Mouse (Mus musculus): Measurements from ENCODE around the gene Cd80. TPM values are rescaled to one million over a fixed set of nuclear protein-coding genes. Genes with fewer than 3 reads are reported as not detected.
"Not testable (repeated sequence)": the region's sequence is repeated elsewhere in the genome, so short reads cannot be mapped to it uniquely, and the experiment has no call there.

Cd80 gene
- polyA plus RNA-seq, 1 experiment from 2014 or later, result 0.21 TPM

GRCm38 (mm10) chr16:38443721-38444464 is 11.5 kb upstream of the Cd80 start:
- H3K9ac ChIP-seq (ENCODE audit: low read length), result no peak overlapping the region
- ATAC-seq (ENCODE audit: insufficient number of reproducible peaks, low FRiP score, low TSS enrichment, low read depth) (no peak), DNase-seq (ENCODE audit: low spot score) (no peak)
- no peaks in the 10 kb centered on the region for H3K4me1 ChIP-seq (ENCODE audit: control insufficient read depth, insufficient read depth, low read length)
- peaks cover 26% of the 10 kb centered on the region for H3K36me3 ChIP-seq (ENCODE audit: control insufficient read depth, insufficient read depth, low read length)
- H3K27ac ChIP-seq (replicated peaks; ENCODE audit: low read depth, low read length), result no peak overlapping the region
- no peaks in the 10 kb centered on the region for H3K27me3 ChIP-seq (ENCODE audit: control insufficient read depth, insufficient read depth, low read length)
- WGBS, result 97% methylated on average over 7 of the region's 7 CpGs
- no peak overlapping the region for H3K4me2 ChIP-seq (ENCODE audit: low read depth, severe bottlenecking)
- H3K9me3 ChIP-seq (ENCODE audit: control insufficient read depth, low read length), result no peaks in the 10 kb centered on the region
- H3K4me3 ChIP-seq (ENCODE audit: low read depth, low read length), result no peak overlapping the region

DNA sequence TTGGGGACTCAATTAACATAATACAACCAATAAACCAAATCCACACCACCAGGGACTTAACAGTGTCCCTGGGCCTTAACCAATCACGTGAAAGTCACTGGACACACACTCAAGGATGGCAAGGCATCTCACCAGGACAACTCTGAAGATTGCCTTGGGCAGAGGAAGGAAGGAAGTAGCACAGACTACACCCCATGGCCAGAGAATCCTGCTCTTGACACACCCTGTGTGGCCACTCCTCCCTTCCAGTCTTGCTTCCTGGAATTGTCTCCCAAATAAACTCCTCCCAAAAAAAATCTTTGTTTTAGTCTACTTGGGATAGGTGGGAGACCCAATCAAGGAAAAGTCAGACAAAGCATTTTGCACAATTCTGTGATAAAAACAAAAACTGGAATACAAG is 10.3 kb upstream of the Cd80 start:
- Histone ChIP-seq H3K9me3 (ENCODE audit: control insufficient read depth, low read length) (no peaks in the 10 kb centered on the region), H3K36me3 (ENCODE audit: control insufficient read depth, insufficient read depth, low read length) (peaks cover 29% of the 10 kb centered on the region)
- WGBS, result 88% methylated on average over 1 of the region's 1 CpGs

DNA sequence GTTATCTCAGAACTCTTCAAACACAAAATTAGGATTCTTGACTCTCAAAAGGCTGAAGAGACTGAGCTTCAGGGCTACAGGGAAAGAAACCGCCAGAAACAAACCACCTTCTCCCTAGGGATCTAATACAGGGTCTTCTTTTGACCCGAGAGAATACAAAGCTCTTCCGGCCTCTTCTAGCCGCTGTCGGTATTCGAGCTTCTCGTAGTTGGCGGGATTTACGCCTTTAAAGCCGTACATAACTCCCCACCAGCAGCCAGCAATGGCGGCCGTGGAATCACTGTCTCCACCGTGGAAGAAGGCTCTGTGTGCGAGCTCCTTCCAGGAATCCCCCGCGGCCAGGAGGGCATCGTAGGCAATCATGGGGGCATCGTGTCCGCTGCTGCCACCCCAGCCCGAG is 9.8 kb upstream of the Cd80 start:
- no peak overlapping the region for H3K27ac ChIP-seq (replicated peaks; ENCODE audit: low read depth, low read length)
- H3K36me3 ChIP-seq (ENCODE audit: control insufficient read depth, insufficient read depth, low read length), result peaks cover 30% of the 10 kb centered on the region
- no peak for ATAC-seq (ENCODE audit: insufficient number of reproducible peaks, low FRiP score, low TSS enrichment, low read depth)
- H3K4me2 ChIP-seq (ENCODE audit: low read depth, severe bottlenecking), result no peak overlapping the region
- 96% methylated on average over 20 of the region's 20 CpGs for WGBS
- no peaks in the 10 kb centered on the region for H3K9me3 ChIP-seq (ENCODE audit: control insufficient read depth, low read length)
- H3K4me3 ChIP-seq (ENCODE audit: low read depth, low read length), result no peak overlapping the region
- H3K4me1 ChIP-seq (ENCODE audit: control insufficient read depth, insufficient read depth, low read length), result no peaks in the 10 kb centered on the region
- no peak for DNase-seq (ENCODE audit: low spot score)
- H3K9ac ChIP-seq (ENCODE audit: low read length), result no peak overlapping the region
- H3K27me3 ChIP-seq (ENCODE audit: control insufficient read depth, insufficient read depth, low read length), result no peaks in the 10 kb centered on the region

More for the DNA sequence above, 10.3 kb upstream of the Cd80 start:
- no peak for DNase-seq (ENCODE audit: low spot score)
- no peaks in the 10 kb centered on the region for H3K4me1 ChIP-seq (ENCODE audit: control insufficient read depth, insufficient read depth, low read length)
- no peak for ATAC-seq (ENCODE audit: insufficient number of reproducible peaks, low FRiP score, low TSS enrichment, low read depth)
- H3K4me2 ChIP-seq (ENCODE audit: low read depth, severe bottlenecking), result no peak overlapping the region
- H3K27me3 ChIP-seq (ENCODE audit: control insufficient read depth, insufficient read depth, low read length), result no peaks in the 10 kb centered on the region
- H3K4me3 ChIP-seq (ENCODE audit: low read depth, low read length), result no peak overlapping the region
- H3K27ac ChIP-seq (replicated peaks; ENCODE audit: low read depth, low read length), result no peak overlapping the region
- H3K9ac ChIP-seq (ENCODE audit: low read length), result no peak overlapping the region

GRCm38 (mm10) chr16:38446141-38446540 is 9.2 kb upstream of the Cd80 start:
- H3K4me2 ChIP-seq (ENCODE audit: low read depth, severe bottlenecking); ATAC-seq (ENCODE audit: insufficient number of reproducible peaks, low FRiP score, low TSS enrichment, low read depth); H3K9ac ChIP-seq (ENCODE audit: low read length); H3K4me3 ChIP-seq (ENCODE audit: low read depth, low read length); H3K27ac ChIP-seq (replicated peaks; ENCODE audit: low read depth, low read length); H3K9me3 ChIP-seq (ENCODE audit: control insufficient read depth, low read length); DNase-seq (ENCODE audit: low spot score); H3K4me1 ChIP-seq (ENCODE audit: control insufficient read depth, insufficient read depth, low read length); H3K27me3 ChIP-seq (ENCODE audit: control insufficient read depth, insufficient read depth, low read length): not testable (repeated sequence)
- peaks cover 30% of the 10 kb centered on the region for H3K36me3 ChIP-seq (ENCODE audit: control insufficient read depth, insufficient read depth, low read length)
- WGBS, result 96% methylated on average over 2 of the region's 2 CpGs

DNA sequence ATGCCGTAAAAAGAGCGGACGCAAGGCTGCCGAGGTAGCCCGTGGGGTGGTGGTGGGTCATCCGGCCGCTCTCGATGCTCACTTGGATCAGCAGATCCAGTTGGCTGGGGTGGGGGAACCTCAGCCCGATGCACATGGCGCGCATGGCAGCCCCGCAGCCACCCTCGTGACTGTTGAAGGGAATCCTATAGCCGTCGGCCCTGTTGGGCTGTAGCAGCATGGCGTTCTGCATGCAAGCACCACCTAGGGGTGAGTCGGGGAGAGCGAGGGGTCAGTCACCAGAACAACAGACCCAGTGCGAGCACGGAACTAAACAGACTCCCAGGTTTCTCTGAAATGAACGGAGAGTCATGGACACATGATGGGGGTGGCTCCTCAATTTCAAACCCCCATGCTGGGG is 8.0 kb upstream of the Cd80 start:
- DNase-seq (ENCODE audit: low spot score), result no peak
- Histone ChIP-seq H3K27ac (replicated peaks; ENCODE audit: low read depth, low read length) (no peak overlapping the region), H3K4me3 (ENCODE audit: low read depth, low read length) (no peak overlapping the region), H3K27me3 (ENCODE audit: control insufficient read depth, insufficient read depth, low read length) (no peaks in the 10 kb centered on the region), H3K36me3 (ENCODE audit: control insufficient read depth, insufficient read depth, low read length) (peaks cover 30% of the 10 kb centered on the region), H3K9ac (ENCODE audit: low read length) (no peak overlapping the region), H3K4me1 (ENCODE audit: control insufficient read depth, insufficient read depth, low read length) (no peaks in the 10 kb centered on the region; the same call in 1 of the 2 replicates), H3K9me3 (ENCODE audit: control insufficient read depth, low read length) (no peaks in the 10 kb centered on the region), H3K4me2 (ENCODE audit: low read depth, severe bottlenecking) (no peak overlapping the region)
- WGBS, result 91% methylated on average over 21 of the region's 21 CpGs
- ATAC-seq (ENCODE audit: insufficient number of reproducible peaks, low FRiP score, low TSS enrichment, low read depth), result no peak

- DNase-seq (ENCODE audit: low spot score) (no peak), ATAC-seq (ENCODE audit: insufficient number of reproducible peaks, low FRiP score, low TSS enrichment, low read depth) (no peak)
- Histone ChIP-seq H3K27ac (replicated peaks; ENCODE audit: low read depth, low read length) (no peak overlapping the region), H3K4me1 (ENCODE audit: control insufficient read depth, insufficient read depth, low read length) (peaks cover 3% of the 10 kb centered on the region; the same call in 1 of the 2 replicates), H3K9ac (ENCODE audit: low read length) (no peak overlapping the region), H3K36me3 (ENCODE audit: control insufficient read depth, insufficient read depth, low read length) (peaks cover 27% of the 10 kb centered on the region), H3K4me2 (ENCODE audit: low read depth, severe bottlenecking) (no peak overlapping the region), H3K9me3 (ENCODE audit: control insufficient read depth, low read length) (no peaks in the 10 kb centered on the region), H3K4me3 (ENCODE audit: low read depth, low read length) (no peak overlapping the region), H3K27me3 (ENCODE audit: control insufficient read depth, insufficient read depth, low read length) (no peaks in the 10 kb centered on the region)
- WGBS, result 85% methylated on average over 12 of the region's 12 CpGs
These were observed 6.9 kb upstream of the Cd80 start for GRCm38 (mm10) chr16:38448458-38448857.

- Histone ChIP-seq H3K4me2 (ENCODE audit: low read depth, severe bottlenecking) (no peak overlapping the region), H3K27me3 (ENCODE audit: control insufficient read depth, insufficient read depth, low read length) (no peaks in the 10 kb centered on the region), H3K4me1 (ENCODE audit: control insufficient read depth, insufficient read depth, low read length) (peaks cover 3% of the 10 kb centered on the region; the same call in 1 of the 2 replicates), H3K27ac (replicated peaks; ENCODE audit: low read depth, low read length) (no peak overlapping the region), H3K36me3 (ENCODE audit: control insufficient read depth, insufficient read depth, low read length) (peaks cover 16% of the 10 kb centered on the region), H3K4me3 (ENCODE audit: low read depth, low read length) (no peak overlapping the region), H3K9ac (ENCODE audit: low read length) (no peak overlapping the region), H3K9me3 (ENCODE audit: control insufficient read depth, low read length) (no peaks in the 10 kb centered on the region)
- DNase-seq (ENCODE audit: low spot score), result no peak
- WGBS, result 90% methylated on average over 7 of the region's 7 CpGs
- no peak for ATAC-seq (ENCODE audit: insufficient number of reproducible peaks, low FRiP score, low TSS enrichment, low read depth)
These were observed 4.7 kb upstream of the Cd80 start for GRCm38 (mm10) chr16:38450707-38451106.

- Histone ChIP-seq H3K27ac (replicated peaks; ENCODE audit: low read depth, low read length) (peak overlapping the region; percentile 75), H3K9me3 (ENCODE audit: control insufficient read depth, low read length) (no peaks in the 10 kb centered on the region), H3K4me2 (ENCODE audit: low read depth, severe bottlenecking) (peak overlapping the region; percentile 66), H3K27me3 (ENCODE audit: control insufficient read depth, insufficient read depth, low read length) (no peaks in the 10 kb centered on the region), H3K4me1 (ENCODE audit: control insufficient read depth, insufficient read depth, low read length) (peaks cover 3% of the 10 kb centered on the region; the same call in 1 of the 2 replicates), H3K36me3 (ENCODE audit: control insufficient read depth, insufficient read depth, low read length) (peaks cover 13% of the 10 kb centered on the region), H3K9ac (ENCODE audit: low read length) (peak overlapping the region; percentile 86), H3K4me3 (ENCODE audit: low read depth, low read length) (peak overlapping the region; percentile 77)
- ATAC-seq (ENCODE audit: insufficient number of reproducible peaks, low FRiP score, low TSS enrichment, low read depth), result peak; percentile 51; the same call in 1 of the 2 replicates
- WGBS, result 40% methylated on average over 12 of the region's 12 CpGs
- DNase-seq (ENCODE audit: low spot score), result peak; percentile 55
These were observed 3.7 kb upstream of the Cd80 start for GRCm38 (mm10) chr16:38451421-38452205.
